Mouse (Mus musculus) kidney, adult 2 months (tissue): ENCODE data around the gene Rnf186.
"Not testable (repeated sequence)": the region's sequence is repeated elsewhere in the genome, so short reads cannot be mapped to it uniquely, and the experiment has no call there.

Experiments
- CTCF ChIP-seq: fragments of 200-500 bp; conservative IDR thresholded peaks from 2 replicates; pipeline ENCODE4 v1.5.1; 2011; ENCODE audit warnings: low read depth, mild to moderate bottlenecking, control low read depth, low read length, moderate library complexity, mixed read lengths; ENCODE audit not compliant: insufficient read depth, insufficient read length
- POLR2A ChIP-seq: fragments of 200-500 bp; IDR thresholded peaks from one replicate; pipeline ENCODE4 v1.6.1; 2011; ENCODE audit warnings: low read depth, low read length, control low read depth

- TF ChIP-seq CTCF, POLR2A: not testable (repeated sequence)
Measured at GRCm38 (mm10) chr4:138974540-138974939, 7.6 kb downstream of the Rnf186 start.
